Mouse (Mus musculus) CH12.LX (cell line): ENCODE measurements around the gene Pias4.

ENCODE experiments used
- CTCF ChIP-seq, 2 experiments: IDR thresholded peaks in 1 of 2; conservative IDR thresholded peaks in 1 of 2; 2 replicates each; pipeline ENCODE4 v1.5.1; 2011 to 2012; ENCODE audit warnings: low read depth in 2 of 2, low read length in 2 of 2, improper control_type of control experiment in 1 of 2, inconsistent platforms in 1 of 2, mild to moderate bottlenecking in 1 of 2, moderate library complexity in 1 of 2
- E2F4 ChIP-seq: IDR thresholded peaks from 2 replicates; pipeline ENCODE4 v1.6.1; 2011; ENCODE audit warnings: low read depth, low read length, improper control_type of control experiment; ENCODE audit not compliant: insufficient replicate concordance
- HCFC1 ChIP-seq: IDR thresholded peaks from 2 replicates; pipeline ENCODE4 v1.6.1; 2012; ENCODE audit warnings: low read depth, mild to moderate bottlenecking, inconsistent platforms, low read length, improper control_type of control experiment
- MAZ ChIP-seq: IDR thresholded peaks from 2 replicates; pipeline ENCODE4 v1.6.1; 2012; ENCODE audit warnings: low read depth, mild to moderate bottlenecking, inconsistent platforms, low read length, improper control_type of control experiment, moderate library complexity
- POLR2A ChIP-seq: IDR thresholded peaks from 2 replicates; pipeline ENCODE4 v1.6.1; 2011; ENCODE audit warnings: low read depth, mild to moderate bottlenecking, improper control_type of control experiment, low read length
- POLR2AphosphoS2 ChIP-seq: IDR thresholded peaks from 2 replicates; pipeline ENCODE4 v1.6.1; 2011; ENCODE audit warnings: low read depth, low read length, improper control_type of control experiment
- UBTF ChIP-seq: IDR thresholded peaks from 2 replicates; pipeline ENCODE4 v1.6.1; 2012; ENCODE audit warnings: low read depth, mild to moderate bottlenecking, inconsistent platforms, low read length, improper control_type of control experiment, moderate library complexity

- TF ChIP-seq MAZ (no peak), E2F4 (no peak), CTCF (conservative IDR thresholded peaks at IDR 0.05 in 1 of 2, IDR thresholded peaks at IDR 0.05 in 1 of 2; ENCODE audit: low read depth in 2 of 2, low read length in 2 of 2) (peak; percentile 17 to 31; a peak in 2 of 4 replicates), POLR2AphosphoS2 (peak; percentile 60), HCFC1 (no peak), POLR2A (peak; percentile 22), UBTF (no peak)
Observed at GRCm38 (mm10) chr10:81179451-81180342, 12.0 kb upstream of the Pias4 start.
